Mouse (Mus musculus): ENCODE measurements at regions not wholly inside any gene's neighbourhood (a gene's known extent, or its start where the extent isn't known, plus 50 kb on each side); places are given as distances from the start of the nearest gene placed in this dataset.

DNA sequence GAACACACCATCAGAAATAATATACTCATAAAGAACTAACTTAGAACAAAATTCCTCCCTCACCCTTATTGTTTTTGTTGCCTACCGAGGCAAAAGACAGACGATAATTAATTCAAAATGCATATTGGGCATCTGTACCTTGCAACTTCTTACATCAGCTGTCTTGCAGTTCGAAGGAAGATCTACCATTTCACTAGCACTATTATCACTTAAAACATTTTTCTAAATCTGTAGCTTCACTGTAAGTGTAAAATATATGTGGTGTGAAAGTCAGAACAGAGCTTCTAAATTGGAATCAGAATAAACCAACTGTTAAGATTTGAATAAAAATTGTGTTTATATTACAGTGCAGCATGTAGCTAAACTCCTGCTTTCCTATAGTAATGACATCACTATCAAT is 562.4 kb upstream of the Atp10a start:
- Histone ChIP-seq H3K9ac (ENCODE audit: low read depth, low read length) (no peak overlapping the region), H3K27me3 (ENCODE audit: control insufficient read depth, insufficient read depth, low read length) (no peaks in the 10 kb centered on the region), H3K79me2 (ENCODE audit: control insufficient read depth, insufficient read depth, low read length) (no peaks in the 10 kb centered on the region), H3K27ac (replicated peaks; ENCODE audit: insufficient read depth, low read depth, low read length) (no peak overlapping the region), H3K4me1 (ENCODE audit: control insufficient read depth, insufficient read depth, low read length) (no peaks in the 10 kb centered on the region), H3K36me3 (ENCODE audit: control insufficient read depth, insufficient read depth, low read length) (no peaks in the 10 kb centered on the region), H3K4me3 (ENCODE audit: insufficient read depth, low read depth, low read length) (no peak overlapping the region)
- 74% methylated on average over 3 of the region's 3 CpGs for WGBS
- no peak for TF ChIP-seq CTCF (IDR thresholded peaks at IDR 0.05; ENCODE audit: low read depth, low read length)
- TF ChIP-seq POLR2A (IDR thresholded peaks at IDR 0.05; ENCODE audit: extremely low read depth, insufficient read depth, low read length), result no peak
- DNase-seq (ENCODE audit: extremely low read depth, low read depth, low spot score), result no peak

DNA sequence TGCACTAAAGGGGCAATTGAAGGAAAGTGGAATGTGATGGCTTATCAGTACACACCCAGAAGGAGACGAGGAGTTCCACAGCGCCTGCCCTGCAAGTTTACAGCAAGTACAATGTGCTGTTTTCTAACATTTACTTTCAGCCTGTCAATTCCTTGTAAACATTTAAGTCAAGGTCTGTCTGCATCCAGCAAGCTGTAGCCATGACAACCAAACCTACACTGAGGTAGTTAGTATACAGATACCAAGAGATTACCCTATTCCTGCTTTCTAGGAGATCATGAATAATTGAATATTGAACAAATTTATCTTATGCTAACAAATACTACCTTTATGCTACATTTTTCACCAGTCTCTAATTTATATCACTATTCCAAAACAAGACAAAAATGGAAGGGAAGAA is 569.0 kb upstream of the Gabra5 start:
- Histone ChIP-seq H3K27ac (replicated peaks; ENCODE audit: insufficient read depth, low read depth, low read length) (no peak overlapping the region), H3K4me3 (ENCODE audit: insufficient read depth, low read depth, low read length) (no peak overlapping the region), H3K79me2 (ENCODE audit: control insufficient read depth, insufficient read depth, low read length) (no peaks in the 10 kb centered on the region), H3K36me3 (ENCODE audit: control insufficient read depth, insufficient read depth, low read length) (no peaks in the 10 kb centered on the region), H3K9ac (ENCODE audit: low read depth, low read length) (no peak overlapping the region), H3K27me3 (ENCODE audit: control insufficient read depth, insufficient read depth, low read length) (no peaks in the 10 kb centered on the region), H3K4me1 (ENCODE audit: control insufficient read depth, insufficient read depth, low read length) (no peaks in the 10 kb centered on the region)
- 47% methylated on average over 2 of the region's 2 CpGs for WGBS
- no peak for TF ChIP-seq POLR2A (IDR thresholded peaks at IDR 0.05; ENCODE audit: extremely low read depth, insufficient read depth, low read length)
- TF ChIP-seq CTCF (IDR thresholded peaks at IDR 0.05; ENCODE audit: low read depth, low read length), result no peak
- DNase-seq (ENCODE audit: extremely low read depth, low read depth, low spot score), result no peak

DNA sequence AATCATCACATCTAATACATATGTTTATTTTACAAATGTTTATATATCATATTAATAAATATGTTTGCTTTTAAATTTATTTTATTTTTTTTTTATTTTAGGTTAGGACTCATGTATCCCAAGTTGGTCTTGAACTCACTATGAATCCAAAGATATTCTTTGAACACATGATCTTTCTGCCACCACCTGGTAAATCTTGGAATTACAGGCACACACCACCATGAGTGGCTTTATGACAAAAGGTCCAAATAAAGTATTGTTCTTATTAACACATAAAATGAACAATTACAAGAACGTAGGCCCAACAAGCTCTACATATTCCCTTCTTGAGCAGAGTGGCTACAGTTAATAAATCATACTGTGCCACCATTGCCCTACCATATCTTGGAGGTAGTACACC is 523.1 kb upstream of the Gabra5 start:
- WGBS, result 72% methylated on average over 1 of the region's 1 CpGs
- H3K4me1 ChIP-seq (ENCODE audit: control insufficient read depth, insufficient read depth, low read length), result no peaks in the 10 kb centered on the region
- no peaks in the 10 kb centered on the region for H3K27me3 ChIP-seq (ENCODE audit: control insufficient read depth, insufficient read depth, low read length)
- TF ChIP-seq POLR2A (IDR thresholded peaks at IDR 0.05; ENCODE audit: extremely low read depth, insufficient read depth, low read length) (no peak), CTCF (IDR thresholded peaks at IDR 0.05; ENCODE audit: low read depth, low read length) (no peak)
- no peak overlapping the region for H3K27ac ChIP-seq (replicated peaks; ENCODE audit: insufficient read depth, low read depth, low read length)
- no peaks in the 10 kb centered on the region for H3K79me2 ChIP-seq (ENCODE audit: control insufficient read depth, insufficient read depth, low read length)
- H3K4me3 ChIP-seq (ENCODE audit: insufficient read depth, low read depth, low read length), result no peak overlapping the region
- no peak overlapping the region for H3K9ac ChIP-seq (ENCODE audit: low read depth, low read length)
- no peaks in the 10 kb centered on the region for H3K36me3 ChIP-seq (ENCODE audit: control insufficient read depth, insufficient read depth, low read length)
- DNase-seq (ENCODE audit: extremely low read depth, low read depth, low spot score), result peak; percentile 3

DNA sequence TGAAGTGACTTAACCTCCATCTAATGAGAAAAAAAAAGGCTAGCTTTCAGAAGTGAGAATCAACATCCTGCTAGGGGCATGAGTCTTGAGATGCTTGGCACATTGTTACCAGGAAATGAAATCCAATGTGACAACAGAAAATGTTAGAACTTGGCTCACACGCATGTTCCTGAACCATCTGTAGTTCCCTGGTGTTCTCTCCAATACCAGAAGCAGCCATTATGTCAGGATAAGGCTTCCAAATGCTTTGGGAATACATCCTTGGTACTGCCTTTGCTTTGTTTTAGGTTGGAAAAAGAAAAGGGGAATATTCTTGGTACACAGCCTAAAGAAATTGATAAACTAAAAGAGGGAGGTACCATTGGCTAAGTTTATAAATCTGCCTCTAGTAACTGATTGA is 522.3 kb upstream of the Gabra5 start:
- Histone ChIP-seq H3K27ac (replicated peaks; ENCODE audit: insufficient read depth, low read depth, low read length) (no peak overlapping the region), H3K36me3 (ENCODE audit: control insufficient read depth, insufficient read depth, low read length) (no peaks in the 10 kb centered on the region), H3K79me2 (ENCODE audit: control insufficient read depth, insufficient read depth, low read length) (no peaks in the 10 kb centered on the region), H3K9ac (ENCODE audit: low read depth, low read length) (no peak overlapping the region), H3K27me3 (ENCODE audit: control insufficient read depth, insufficient read depth, low read length) (no peaks in the 10 kb centered on the region), H3K4me1 (ENCODE audit: control insufficient read depth, insufficient read depth, low read length) (no peaks in the 10 kb centered on the region), H3K4me3 (ENCODE audit: insufficient read depth, low read depth, low read length) (no peak overlapping the region)
- 72% methylated on average over 1 of the region's 1 CpGs for WGBS
- no peak for TF ChIP-seq CTCF (IDR thresholded peaks at IDR 0.05; ENCODE audit: low read depth, low read length)
- TF ChIP-seq POLR2A (IDR thresholded peaks at IDR 0.05; ENCODE audit: extremely low read depth, insufficient read depth, low read length), result no peak
- DNase-seq (ENCODE audit: extremely low read depth, low read depth, low spot score), result no peak

DNA sequence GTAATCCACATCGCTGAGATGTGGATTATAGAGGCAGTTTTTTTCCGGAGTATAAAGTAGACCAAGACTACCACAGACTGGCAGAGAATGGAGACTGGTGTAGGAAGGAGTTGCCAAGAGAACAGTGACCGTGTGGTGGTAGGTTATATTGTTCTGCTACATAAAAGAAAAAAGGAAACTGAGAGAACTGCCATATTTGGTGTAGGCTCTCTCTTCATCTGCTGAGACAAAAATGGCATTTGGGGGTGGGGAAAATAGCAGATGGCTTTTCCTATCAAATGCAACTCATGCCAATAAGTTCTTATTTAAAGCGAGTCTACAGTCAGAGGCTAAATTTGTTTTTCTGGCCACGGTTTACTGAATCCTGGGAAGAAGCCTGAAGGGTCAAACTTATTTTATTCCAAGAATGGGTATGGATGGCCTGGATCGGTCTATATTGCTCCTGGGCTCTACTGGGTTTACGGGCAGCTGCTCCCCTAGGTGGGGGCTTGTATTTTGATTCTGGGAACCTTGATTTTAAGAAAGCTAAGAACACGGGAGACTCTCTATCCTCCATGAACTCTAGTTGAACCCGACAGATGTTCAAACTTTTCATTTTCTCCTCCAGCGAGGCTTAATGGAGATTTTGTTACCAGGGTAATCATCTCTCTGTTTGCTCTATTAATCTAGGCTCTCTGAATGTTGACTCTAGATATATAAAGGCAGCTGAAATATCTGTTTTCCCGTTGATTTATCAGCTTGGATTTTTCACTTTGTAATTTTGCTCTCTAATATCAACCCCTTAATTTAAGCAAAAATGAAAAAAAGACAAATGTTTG is 482.8 kb upstream of the Gabra5 start:
- Histone ChIP-seq H3K4me1 (ENCODE audit: control insufficient read depth, insufficient read depth, low read length) (no peaks in the 10 kb centered on the region), H3K27me3 (ENCODE audit: control insufficient read depth, insufficient read depth, low read length) (no peaks in the 10 kb centered on the region), H3K9ac (ENCODE audit: low read depth, low read length) (no peak overlapping the region), H3K79me2 (ENCODE audit: control insufficient read depth, insufficient read depth, low read length) (no peaks in the 10 kb centered on the region), H3K36me3 (ENCODE audit: control insufficient read depth, insufficient read depth, low read length) (no peaks in the 10 kb centered on the region), H3K4me3 (ENCODE audit: insufficient read depth, low read depth, low read length) (no peak overlapping the region), H3K27ac (replicated peaks; ENCODE audit: insufficient read depth, low read depth, low read length) (no peak overlapping the region)
- 70% methylated on average over 11 of the region's 11 CpGs for WGBS
- no peak for DNase-seq (ENCODE audit: extremely low read depth, low read depth, low spot score)
- TF ChIP-seq CTCF (IDR thresholded peaks at IDR 0.05; ENCODE audit: low read depth, low read length) (no peak), POLR2A (IDR thresholded peaks at IDR 0.05; ENCODE audit: extremely low read depth, insufficient read depth, low read length) (no peak)

DNA sequence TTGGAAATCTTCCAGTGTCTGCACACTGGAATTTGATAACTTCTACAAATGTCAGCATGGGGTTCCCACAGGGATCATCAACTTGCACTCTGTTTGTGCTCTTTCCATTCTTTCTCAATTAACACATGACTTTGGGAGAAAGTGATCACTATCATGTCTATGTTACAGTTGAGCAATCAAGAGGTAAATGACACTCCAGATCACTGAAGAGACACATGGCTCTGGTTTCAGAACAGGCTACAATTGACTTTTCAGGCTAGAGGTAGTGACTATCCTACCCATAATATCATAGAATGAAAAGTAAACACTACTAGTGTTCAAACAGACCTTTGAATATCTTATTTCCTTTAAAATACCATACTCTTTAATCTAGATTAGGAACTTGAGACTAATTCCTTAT is 473.3 kb upstream of the Gabra5 start:
- TF ChIP-seq CTCF (IDR thresholded peaks at IDR 0.05; ENCODE audit: low read depth, low read length) (no peak), POLR2A (IDR thresholded peaks at IDR 0.05; ENCODE audit: extremely low read depth, insufficient read depth, low read length) (no peak)
- Histone ChIP-seq H3K79me2 (ENCODE audit: control insufficient read depth, insufficient read depth, low read length) (no peaks in the 10 kb centered on the region), H3K9ac (ENCODE audit: low read depth, low read length) (no peak overlapping the region), H3K4me3 (ENCODE audit: insufficient read depth, low read depth, low read length) (no peak overlapping the region), H3K4me1 (ENCODE audit: control insufficient read depth, insufficient read depth, low read length) (no peaks in the 10 kb centered on the region), H3K36me3 (ENCODE audit: control insufficient read depth, insufficient read depth, low read length) (no peaks in the 10 kb centered on the region), H3K27ac (replicated peaks; ENCODE audit: insufficient read depth, low read depth, low read length) (no peak overlapping the region), H3K27me3 (ENCODE audit: control insufficient read depth, insufficient read depth, low read length) (no peaks in the 10 kb centered on the region)
- no peak for DNase-seq (ENCODE audit: extremely low read depth, low read depth, low spot score)
